Mouse (Mus musculus): ENCODE measurements at regions not wholly inside any gene's neighbourhood (a gene's known extent, or its start where the extent isn't known, plus 50 kb on each side); places are given as distances from the start of the nearest gene placed in this dataset.

- H3K4me3 ChIP-seq: no peak overlapping the region
- ATAC-seq (ENCODE audit: low read depth): no peak
- H3K4me1 ChIP-seq (replicated peaks): no peaks in the 10 kb centered on the region
- H3K9me3 ChIP-seq: no peaks in the 10 kb centered on the region
- no peak overlapping the region for H3K9ac ChIP-seq
- H3K27ac ChIP-seq (replicated peaks): no peak overlapping the region
- WGBS: 96% methylated on average over 3 of the region's 3 CpGs
- no peak overlapping the region for H3K4me2 ChIP-seq
- H3K27me3 ChIP-seq: peaks cover 7% of the 10 kb centered on the region; the same call in 1 of the 2 replicates
- H3K36me3 ChIP-seq: no peaks in the 10 kb centered on the region
Measured at GRCm38 (mm10) chr5:125939416-125939815, 407.8 kb downstream of the Tmem132b start.

GRCm38 (mm10) chr5:125946729-125947128 lies 415.2 kb downstream of the Tmem132b start:
- Histone ChIP-seq H3K4me3 (no peak overlapping the region), H3K9me3 (no peaks in the 10 kb centered on the region), H3K4me1 (replicated peaks) (no peaks in the 10 kb centered on the region), H3K4me2 (no peak overlapping the region), H3K27me3 (no peaks in the 10 kb centered on the region), H3K36me3 (no peaks in the 10 kb centered on the region), H3K27ac (replicated peaks) (no peak overlapping the region), H3K9ac (no peak overlapping the region)
- WGBS: 77% methylated on average over 4 of the region's 4 CpGs
- ATAC-seq (ENCODE audit: low read depth): no peak

- Histone ChIP-seq H3K9ac (no peak overlapping the region), H3K27me3 (no peaks in the 10 kb centered on the region), H3K9me3 (0 out of 2 replicates have a peak, but pooled peaks cover 5% of the 10 kb centered on the region), H3K4me3 (no peak overlapping the region), H3K4me1 (replicated peaks) (no peaks in the 10 kb centered on the region), H3K36me3 (no peaks in the 10 kb centered on the region), H3K4me2 (no peak overlapping the region), H3K27ac (replicated peaks) (no peak overlapping the region)
- WGBS: 54% methylated on average over 6 of the region's 6 CpGs
- ATAC-seq (ENCODE audit: low read depth): no peak
Measured at GRCm38 (mm10) chr5:125951641-125952040, 420.1 kb downstream of the Tmem132b start.

- Histone ChIP-seq H3K9ac (no peak overlapping the region), H3K4me3 (no peak overlapping the region), H3K27me3 (no peaks in the 10 kb centered on the region), H3K4me2 (no peak overlapping the region), H3K36me3 (no peaks in the 10 kb centered on the region), H3K27ac (replicated peaks) (no peak overlapping the region), H3K9me3 (no peaks in the 10 kb centered on the region), H3K4me1 (replicated peaks) (peaks cover 7% of the 10 kb centered on the region)
- WGBS: 73% methylated on average over 8 of the region's 8 CpGs
- ATAC-seq (ENCODE audit: low read depth): no peak
Measured at GRCm38 (mm10) chr5:125964039-125964438, 432.5 kb downstream of the Tmem132b start.

- H3K27me3 ChIP-seq: no peaks in the 10 kb centered on the region
- H3K9me3 ChIP-seq: no peaks in the 10 kb centered on the region
- H3K4me3 ChIP-seq: no peak overlapping the region
- WGBS: 61% methylated on average over 4 of the region's 4 CpGs
- H3K4me1 ChIP-seq (replicated peaks): peaks cover 7% of the 10 kb centered on the region
- no peak overlapping the region for H3K27ac ChIP-seq (replicated peaks)
- no peak overlapping the region for H3K9ac ChIP-seq
- H3K36me3 ChIP-seq: no peaks in the 10 kb centered on the region
- no peak overlapping the region for H3K4me2 ChIP-seq
- no peak for ATAC-seq (ENCODE audit: low read depth)
Measured at GRCm38 (mm10) chr5:125968151-125968550, 436.6 kb downstream of the Tmem132b start.

GRCm38 (mm10) chr5:125974035-125974434 lies 442.5 kb downstream of the Tmem132b start:
- 88% methylated on average over 1 of the region's 1 CpGs for WGBS
- Histone ChIP-seq H3K9me3 (peaks cover 5% of the 10 kb centered on the region), H3K4me3 (no peak overlapping the region), H3K27me3 (no peaks in the 10 kb centered on the region), H3K4me1 (replicated peaks) (no peaks in the 10 kb centered on the region), H3K27ac (replicated peaks) (no peak overlapping the region), H3K4me2 (no peak overlapping the region), H3K36me3 (no peaks in the 10 kb centered on the region), H3K9ac (no peak overlapping the region)
- no peak for ATAC-seq (ENCODE audit: low read depth)

- H3K9me3 ChIP-seq: no peaks in the 10 kb centered on the region
- no peak for ATAC-seq (ENCODE audit: low read depth)
- no peaks in the 10 kb centered on the region for H3K4me1 ChIP-seq (replicated peaks)
- H3K36me3 ChIP-seq: no peaks in the 10 kb centered on the region
- 90% methylated on average over 6 of the region's 6 CpGs for WGBS
- H3K9ac ChIP-seq: no peak overlapping the region
- no peak overlapping the region for H3K4me2 ChIP-seq
- H3K4me3 ChIP-seq: no peak overlapping the region
- H3K27me3 ChIP-seq: no peaks in the 10 kb centered on the region
- no peak overlapping the region for H3K27ac ChIP-seq (replicated peaks)
Measured at GRCm38 (mm10) chr5:125979801-125980200, 448.2 kb downstream of the Tmem132b start.

GRCm38 (mm10) chr5:125985356-125985755 lies 453.8 kb downstream of the Tmem132b start:
- Histone ChIP-seq H3K4me2 (no peak overlapping the region), H3K36me3 (no peaks in the 10 kb centered on the region), H3K27me3 (no peaks in the 10 kb centered on the region), H3K9ac (no peak overlapping the region), H3K4me3 (no peak overlapping the region), H3K9me3 (no peaks in the 10 kb centered on the region), H3K4me1 (replicated peaks) (no peaks in the 10 kb centered on the region), H3K27ac (replicated peaks) (no peak overlapping the region)
- ATAC-seq (ENCODE audit: low read depth): no peak

- H3K9ac ChIP-seq: no peak overlapping the region
- H3K27ac ChIP-seq (replicated peaks): no peak overlapping the region
- H3K9me3 ChIP-seq: no peaks in the 10 kb centered on the region
- no peak overlapping the region for H3K4me3 ChIP-seq
- H3K4me1 ChIP-seq (replicated peaks): no peaks in the 10 kb centered on the region
- H3K4me2 ChIP-seq: no peak overlapping the region
- no peaks in the 10 kb centered on the region for H3K36me3 ChIP-seq
- 24% methylated on average over 8 of the region's 8 CpGs for WGBS
- H3K27me3 ChIP-seq: no peaks in the 10 kb centered on the region
- no peak for ATAC-seq (ENCODE audit: low read depth)
Measured at GRCm38 (mm10) chr5:125997173-125997572, 465.6 kb downstream of the Tmem132b start.

- H3K4me1 ChIP-seq (replicated peaks): peaks cover 4% of the 10 kb centered on the region; the same call in 1 of the 2 replicates
- no peak overlapping the region for H3K9ac ChIP-seq
- no peaks in the 10 kb centered on the region for H3K36me3 ChIP-seq
- WGBS: 66% methylated on average over 4 of the region's 4 CpGs
- H3K27ac ChIP-seq (replicated peaks): peak overlapping the region; percentile 59; the same call in 1 of the 2 replicates
- H3K27me3 ChIP-seq: no peaks in the 10 kb centered on the region
- ATAC-seq (ENCODE audit: low read depth): no peak
- H3K4me3 ChIP-seq: no peak overlapping the region
- no peaks in the 10 kb centered on the region for H3K9me3 ChIP-seq
- H3K4me2 ChIP-seq: no peak overlapping the region
Measured at GRCm38 (mm10) chr5:126007871-126008270, 476.3 kb downstream of the Tmem132b start.

- Histone ChIP-seq H3K27me3 (no peaks in the 10 kb centered on the region), H3K4me2 (no peak overlapping the region), H3K4me1 (replicated peaks) (peaks cover 4% of the 10 kb centered on the region; the same call in 1 of the 2 replicates), H3K27ac (replicated peaks) (peak overlapping the region; percentile 59), H3K9me3 (no peaks in the 10 kb centered on the region), H3K9ac (no peak overlapping the region), H3K36me3 (no peaks in the 10 kb centered on the region), H3K4me3 (no peak overlapping the region)
- WGBS: 70% methylated on average over 8 of the region's 8 CpGs
- ATAC-seq (ENCODE audit: low read depth): no peak
Measured at GRCm38 (mm10) chr5:126008321-126008720, 476.7 kb downstream of the Tmem132b start.

GRCm38 (mm10) chr5:126019781-126020180 lies 488.2 kb downstream of the Tmem132b start:
- Histone ChIP-seq H3K4me2 (no peak overlapping the region), H3K4me3 (no peak overlapping the region), H3K9ac (no peak overlapping the region), H3K9me3 (no peaks in the 10 kb centered on the region), H3K27ac (replicated peaks) (no peak overlapping the region), H3K36me3 (no peaks in the 10 kb centered on the region), H3K27me3 (no peaks in the 10 kb centered on the region), H3K4me1 (replicated peaks) (no peaks in the 10 kb centered on the region)
- no peak for ATAC-seq (ENCODE audit: low read depth)
- WGBS: 86% methylated on average over 8 of the region's 8 CpGs

GRCm38 (mm10) chr5:126023906-126024305 lies 492.3 kb downstream of the Tmem132b start:
- H3K27me3 ChIP-seq: no peaks in the 10 kb centered on the region
- WGBS: 42% methylated on average over 2 of the region's 2 CpGs
- no peaks in the 10 kb centered on the region for H3K36me3 ChIP-seq
- H3K4me3 ChIP-seq: no peak overlapping the region
- no peak overlapping the region for H3K4me2 ChIP-seq
- no peak for ATAC-seq (ENCODE audit: low read depth)
- no peak overlapping the region for H3K27ac ChIP-seq (replicated peaks)
- no peaks in the 10 kb centered on the region for H3K4me1 ChIP-seq (replicated peaks)
- no peak overlapping the region for H3K9ac ChIP-seq
- no peaks in the 10 kb centered on the region for H3K9me3 ChIP-seq
